Mouse (Mus musculus): Measurements from ENCODE around the gene Ulk4.

DNA sequence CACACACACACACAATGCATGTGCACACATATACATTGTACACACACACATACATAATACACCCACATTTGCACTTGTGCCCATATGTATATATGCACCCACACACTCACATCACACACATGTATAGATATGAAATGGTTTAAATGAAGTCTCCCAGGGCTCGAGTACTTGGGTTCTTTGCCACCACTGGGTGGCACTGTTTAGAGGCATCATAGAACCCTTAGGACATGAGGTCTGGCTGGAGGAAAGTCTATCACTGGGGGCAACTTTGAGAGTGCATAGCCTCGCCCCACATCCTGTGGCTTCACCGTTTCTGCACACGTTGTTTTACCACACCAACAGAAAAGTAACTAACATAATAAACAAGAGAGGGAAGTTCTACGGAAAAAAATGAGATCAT is 114.2 kb downstream of the Ulk4 start:
- TF ChIP-seq POLR2A (IDR thresholded peaks at IDR 0.05; ENCODE audit: low read depth, low read length) (no peak), CTCF (IDR thresholded peaks at IDR 0.05; ENCODE audit: borderline replicate concordance, insufficient read depth, low read length) (no peak)
